Mouse (Mus musculus) intestine, embryonic 15.5 days (tissue): ENCODE data around the gene Galt. TPM values are rescaled to one million over a fixed set of nuclear protein-coding genes. Genes with fewer than 3 reads are reported as not detected.
A peak's percentile ranks its signal among the peaks of the same experiment; 100 is the strongest.

Experiments used
- ATAC-seq: fragments of 200-750 bp; cut with Nextera tagmentation; 2 replicates; pipeline ENCODE4 v1.8.0; 2017; ENCODE audit warnings: moderate TSS enrichment, moderate library complexity
- H3K27ac ChIP-seq: fragments of 300-500 bp; sonication (generic); 2 replicates; pipeline ENCODE4 v1.5.1; 2015; ENCODE audit warnings: mild to moderate bottlenecking, inconsistent platforms
- H3K27me3 ChIP-seq: fragments of 300-500 bp; sonication (generic); replicated peaks from 2 replicates; pipeline ENCODE4 v1.6.1; 2015; ENCODE audit warnings: inconsistent platforms
- H3K36me3 ChIP-seq: fragments of 300-500 bp; sonication (generic); 2 replicates; pipeline ENCODE4 v1.6.1; 2015; ENCODE audit warnings: inconsistent platforms
- H3K4me1 ChIP-seq: fragments of 300-500 bp; sonication (generic); replicated peaks from 2 replicates; pipeline ENCODE4 v1.6.1; 2015; ENCODE audit warnings: inconsistent platforms
- H3K4me2 ChIP-seq: fragments of 300-500 bp; sonication (generic); replicated peaks from 2 replicates; pipeline ENCODE4 v1.6.1; 2015; ENCODE audit warnings: mild to moderate bottlenecking, inconsistent platforms
- H3K4me3 ChIP-seq: fragments of 300-500 bp; sonication (generic); replicated peaks from 2 replicates; pipeline ENCODE4 v1.5.1; 2015; ENCODE audit warnings: inconsistent platforms
- H3K9ac ChIP-seq: fragments of 300-500 bp; sonication (generic); 2 replicates; pipeline ENCODE4 v1.6.1; 2015; ENCODE audit warnings: inconsistent platforms
- H3K9me3 ChIP-seq: fragments of 300-500 bp; sonication (generic); 2 replicates; pipeline ENCODE4 v1.6.1; 2016; ENCODE audit warnings: inconsistent platforms
- WGBS: fragments of 180-500 bp; shearing (Covaris S2); methylation state at CpG from one replicate; pipeline ENCODE4 v1.1.7; 2015; 5-methylcytosine and 5-hydroxymethylcytosine counted together
- polyA plus RNA-seq: library from polyadenylated mRNA; unstranded; fragments of >200 nt; fragmentation: Nextera tagmentation; extraction: Ambion mirVana; gene quantifications from 2 replicates; pipeline ENCODE4 v1.2.1, GENCODE M21; 2015

The Galt gene
- polyA plus RNA-seq, 1 experiment from 2014 or later = 64.8 TPM

DNA sequence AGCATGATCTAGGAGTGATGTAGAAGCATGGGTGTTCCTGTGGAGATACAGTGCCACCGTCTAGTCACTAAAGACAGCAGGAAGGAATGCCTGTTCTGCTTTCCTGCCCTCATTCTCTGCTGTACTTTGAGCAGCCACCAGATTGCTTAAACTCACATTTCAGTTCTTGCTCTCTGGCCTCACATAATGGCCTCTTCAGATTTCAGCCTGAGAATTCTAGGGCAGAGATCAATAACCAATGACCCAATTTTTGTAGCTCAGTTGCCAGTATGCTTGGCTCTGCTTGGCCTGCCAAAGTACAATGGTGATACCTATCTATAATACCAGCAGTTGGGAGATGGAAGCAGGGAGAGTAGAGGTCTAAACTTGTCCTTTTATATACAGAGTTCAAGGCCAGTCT, 10.0 kb upstream of the Galt start:
- ATAC-seq = no peak
- H3K4me1 ChIP-seq = peaks cover 4% of the 10 kb centered on the region
- no peak overlapping the region for H3K4me3 ChIP-seq
- H3K9me3 ChIP-seq = no peaks in the 10 kb centered on the region; the same call in 1 of the 2 replicates
- no peak overlapping the region for H3K9ac ChIP-seq
- no peaks in the 10 kb centered on the region for H3K36me3 ChIP-seq
- H3K27ac ChIP-seq = no peak overlapping the region
- WGBS = 76% methylated on average over 1 of the region's 1 CpGs
- no peaks in the 10 kb centered on the region for H3K27me3 ChIP-seq
- H3K4me2 ChIP-seq = no peak overlapping the region

DNA sequence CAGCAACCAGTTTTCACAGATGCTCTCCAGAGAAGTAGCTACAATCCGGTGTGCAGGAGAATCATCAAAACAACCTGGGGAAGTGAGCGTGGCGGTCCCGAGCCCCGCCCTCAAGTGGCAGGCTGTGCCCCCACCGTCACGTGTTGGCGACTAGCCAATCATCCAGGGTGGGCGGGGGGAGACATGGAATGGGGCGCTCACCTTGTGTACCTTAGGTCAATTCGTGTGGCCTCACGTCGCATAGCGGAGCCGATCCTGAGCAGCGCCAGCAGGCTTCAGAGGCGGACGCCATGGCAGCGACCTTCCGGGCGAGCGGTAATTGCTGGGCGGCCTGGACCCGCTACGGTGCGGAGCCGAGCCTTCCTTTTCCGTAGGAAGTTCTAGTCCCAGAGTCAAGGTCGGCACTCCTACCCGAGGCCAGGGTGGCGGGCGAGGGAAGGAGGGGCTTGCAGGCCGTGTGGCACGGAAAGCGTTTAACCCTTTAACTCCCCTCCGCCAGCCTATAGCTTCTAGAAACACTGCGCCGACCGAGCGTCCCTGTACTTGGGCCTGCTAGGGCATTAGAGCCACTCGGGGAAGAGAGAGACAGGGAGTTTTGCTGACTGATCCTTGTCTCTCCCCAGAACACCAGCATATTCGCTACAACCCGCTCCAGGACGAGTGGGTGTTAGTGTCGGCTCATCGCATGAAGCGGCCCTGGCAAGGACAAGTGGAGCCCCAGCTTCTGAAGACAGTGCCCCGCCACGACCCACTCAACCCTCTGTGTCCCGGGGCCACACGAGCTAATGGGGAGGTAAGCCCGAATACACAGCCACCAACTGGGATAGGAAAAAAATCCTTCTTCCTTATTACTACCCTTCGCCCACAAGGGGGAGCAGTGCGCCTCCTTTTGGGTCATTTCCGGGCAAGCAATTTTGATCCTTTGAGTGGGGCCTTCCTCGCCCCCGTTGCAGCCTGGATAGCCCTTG, 594 bp downstream of the Galt start, which contains the start of gene Sigmar1:
Sigmar1 (minus strand) TSS at position 820 of the 968 bp plus-strand sequence.
- Histone ChIP-seq H3K27me3 (no peaks in the 10 kb centered on the region), H3K36me3 (0 out of 2 replicates have a peak, but pooled peaks cover 5% of the 10 kb centered on the region), H3K4me2 (peak within 1 kb of the TSS; percentile 88), H3K9ac (peak within 1 kb of the TSS; percentile 75), H3K4me1 (peaks cover 22% of the 10 kb centered on the region), H3K27ac (peak within 1 kb of the TSS; percentile 84), H3K4me3 (peak within 1 kb of the TSS; percentile 60), H3K9me3 (no peaks in the 10 kb centered on the region)
- ATAC-seq = peak; percentile 79
- under 1% methylated on average over 57 of the region's 57 CpGs for WGBS

DNA sequence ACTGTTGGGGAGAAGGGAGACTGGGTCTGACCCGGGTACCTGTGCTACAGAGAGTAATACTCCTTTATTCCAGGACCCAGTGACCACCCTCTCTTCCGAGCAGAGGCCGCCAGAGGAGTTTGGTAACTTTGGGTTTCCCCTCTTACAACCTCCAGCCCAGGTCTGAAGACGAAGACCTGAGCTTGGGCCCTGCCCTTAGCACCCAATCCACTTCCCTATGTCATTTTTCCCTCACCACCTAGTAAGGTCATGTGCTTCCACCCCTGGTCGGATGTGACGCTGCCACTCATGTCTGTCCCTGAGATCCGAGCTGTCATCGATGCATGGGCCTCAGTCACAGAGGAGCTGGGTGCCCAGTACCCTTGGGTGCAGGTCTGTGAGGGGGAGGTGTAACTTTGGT, 1.4 kb downstream of the Galt start:
- Histone ChIP-seq H3K36me3 (0 out of 2 replicates have a peak, but pooled peaks cover 5% of the 10 kb centered on the region), H3K27ac (no peak overlapping the region), H3K4me1 (peaks cover 29% of the 10 kb centered on the region), H3K9me3 (no peaks in the 10 kb centered on the region), H3K9ac (peak overlapping the region; percentile 75), H3K4me2 (peak overlapping the region; percentile 88), H3K4me3 (peak overlapping the region; percentile 60), H3K27me3 (no peaks in the 10 kb centered on the region)
- 73% methylated on average over 8 of the region's 8 CpGs for WGBS
- no peak for ATAC-seq

DNA sequence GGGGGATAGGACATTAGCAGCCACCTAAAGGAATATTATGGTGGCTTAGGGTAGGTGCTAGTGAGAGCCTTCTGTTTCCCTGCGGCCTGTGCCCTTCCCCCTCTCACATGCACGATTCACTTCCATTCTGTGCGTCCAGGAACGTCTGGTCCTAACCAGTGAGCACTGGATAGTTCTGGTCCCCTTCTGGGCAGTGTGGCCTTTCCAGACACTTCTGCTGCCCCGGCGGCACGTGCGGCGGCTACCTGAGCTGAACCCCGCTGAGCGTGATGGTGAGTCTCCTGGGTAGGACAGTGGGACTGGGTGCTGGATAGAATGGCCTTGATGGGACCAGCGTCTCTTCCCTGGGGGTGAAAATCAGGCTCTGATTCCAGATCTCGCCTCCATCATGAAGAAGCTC, 2.3 kb downstream of the Galt start:
- no peak overlapping the region for H3K4me3 ChIP-seq
- H3K4me2 ChIP-seq = no peak overlapping the region
- no peaks in the 10 kb centered on the region for H3K27me3 ChIP-seq
- 94% methylated on average over 13 of the region's 13 CpGs for WGBS
- 0 out of 2 replicates have a peak, but pooled peaks cover 5% of the 10 kb centered on the region for H3K36me3 ChIP-seq
- H3K9ac ChIP-seq = no peak overlapping the region
- peaks cover 37% of the 10 kb centered on the region for H3K4me1 ChIP-seq
- ATAC-seq = no peak
- no peaks in the 10 kb centered on the region for H3K9me3 ChIP-seq
- H3K27ac ChIP-seq = no peak overlapping the region

DNA sequence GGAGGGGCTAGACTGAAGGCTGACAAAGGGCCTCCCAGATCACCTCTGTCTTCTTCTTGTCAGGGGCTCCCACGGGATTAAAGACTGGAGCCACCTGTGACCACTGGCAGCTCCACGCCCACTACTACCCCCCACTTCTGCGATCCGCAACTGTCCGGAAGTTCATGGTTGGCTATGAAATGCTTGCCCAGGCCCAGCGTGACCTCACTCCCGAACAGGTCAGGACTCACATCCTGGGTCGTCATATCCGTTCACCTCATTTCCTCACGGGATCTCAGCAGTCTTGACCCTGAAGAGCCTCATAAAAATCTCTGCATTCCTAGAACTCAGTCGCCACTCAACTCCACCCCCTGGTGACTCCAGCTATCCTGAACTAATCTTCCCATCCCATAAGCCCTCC, 3.0 kb downstream of the Galt start:
- no peak overlapping the region for H3K4me2 ChIP-seq
- H3K27ac ChIP-seq = 0 out of 2 replicates have a peak overlapping the region, but pooled peaks have one; percentile 92
- 74% methylated on average over 11 of the region's 11 CpGs for WGBS
- H3K4me1 ChIP-seq = peaks cover 43% of the 10 kb centered on the region
- H3K27me3 ChIP-seq = no peaks in the 10 kb centered on the region
- H3K9me3 ChIP-seq = no peaks in the 10 kb centered on the region
- ATAC-seq = no peak
- H3K9ac ChIP-seq = no peak overlapping the region
- H3K36me3 ChIP-seq = 0 out of 2 replicates have a peak, but pooled peaks cover 5% of the 10 kb centered on the region
- H3K4me3 ChIP-seq = no peak overlapping the region

DNA sequence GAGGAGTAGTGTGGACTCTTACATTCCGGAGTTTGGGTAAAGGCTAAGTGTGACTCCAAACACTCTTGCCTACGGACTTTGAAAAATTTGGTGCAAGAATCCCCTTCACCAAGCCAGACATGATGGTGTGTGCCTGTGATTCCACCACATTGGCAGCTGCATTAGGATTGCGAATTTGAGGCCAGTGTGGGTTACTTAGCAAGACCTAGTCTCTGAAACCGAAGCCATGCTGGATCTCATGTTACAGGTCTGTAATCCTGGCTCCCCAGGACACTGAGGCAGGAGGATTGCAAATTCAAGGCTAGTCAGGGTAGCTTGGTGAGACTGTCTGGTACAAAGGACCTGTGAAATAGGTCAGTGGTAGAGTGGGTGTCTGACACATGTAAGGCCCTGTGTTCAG, 3.7 kb downstream of the Galt start:
- peak overlapping the region; percentile 92; the same call in 1 of the 2 replicates for H3K27ac ChIP-seq
- H3K9ac ChIP-seq = no peak overlapping the region

DNA sequence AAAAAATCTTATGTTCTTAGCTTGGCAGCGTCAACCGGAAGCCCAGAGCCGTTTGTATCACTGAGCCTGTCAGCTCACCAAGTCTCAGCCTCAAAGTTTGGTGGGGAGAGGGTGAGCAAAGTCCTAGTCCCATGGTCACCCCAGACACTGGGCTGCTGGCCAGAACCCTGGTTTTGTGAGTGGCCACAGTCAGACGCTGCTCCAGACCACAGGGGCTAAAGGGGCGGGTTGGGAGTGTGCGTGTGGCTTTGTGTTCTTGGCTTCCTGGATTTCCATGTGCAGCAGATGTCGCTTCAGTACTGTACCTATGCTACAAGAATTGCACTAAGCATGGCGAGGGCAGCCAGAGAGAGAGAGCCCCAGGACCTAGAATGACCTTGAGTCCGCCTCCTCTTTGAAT, 4.2 kb downstream of the Galt start:
- no peak overlapping the region for H3K9ac ChIP-seq
- H3K27ac ChIP-seq = peak overlapping the region; percentile 92
- no peaks in the 10 kb centered on the region for H3K9me3 ChIP-seq
- WGBS = 83% methylated on average over 9 of the region's 9 CpGs
- H3K4me1 ChIP-seq = peaks cover 43% of the 10 kb centered on the region
- no peak overlapping the region for H3K4me2 ChIP-seq
- H3K4me3 ChIP-seq = no peak overlapping the region
- ATAC-seq = no peak
- H3K36me3 ChIP-seq = 0 out of 2 replicates have a peak, but pooled peaks cover 5% of the 10 kb centered on the region
- H3K27me3 ChIP-seq = no peaks in the 10 kb centered on the region

More for the DNA sequence above, 3.7 kb downstream of the Galt start:
- Histone ChIP-seq H3K9me3 (no peaks in the 10 kb centered on the region), H3K4me2 (no peak overlapping the region), H3K4me1 (peaks cover 43% of the 10 kb centered on the region), H3K36me3 (0 out of 2 replicates have a peak, but pooled peaks cover 5% of the 10 kb centered on the region), H3K27me3 (no peaks in the 10 kb centered on the region), H3K4me3 (no peak overlapping the region)
- WGBS = 94% methylated on average over 4 of the region's 4 CpGs
- no peak for ATAC-seq

DNA sequence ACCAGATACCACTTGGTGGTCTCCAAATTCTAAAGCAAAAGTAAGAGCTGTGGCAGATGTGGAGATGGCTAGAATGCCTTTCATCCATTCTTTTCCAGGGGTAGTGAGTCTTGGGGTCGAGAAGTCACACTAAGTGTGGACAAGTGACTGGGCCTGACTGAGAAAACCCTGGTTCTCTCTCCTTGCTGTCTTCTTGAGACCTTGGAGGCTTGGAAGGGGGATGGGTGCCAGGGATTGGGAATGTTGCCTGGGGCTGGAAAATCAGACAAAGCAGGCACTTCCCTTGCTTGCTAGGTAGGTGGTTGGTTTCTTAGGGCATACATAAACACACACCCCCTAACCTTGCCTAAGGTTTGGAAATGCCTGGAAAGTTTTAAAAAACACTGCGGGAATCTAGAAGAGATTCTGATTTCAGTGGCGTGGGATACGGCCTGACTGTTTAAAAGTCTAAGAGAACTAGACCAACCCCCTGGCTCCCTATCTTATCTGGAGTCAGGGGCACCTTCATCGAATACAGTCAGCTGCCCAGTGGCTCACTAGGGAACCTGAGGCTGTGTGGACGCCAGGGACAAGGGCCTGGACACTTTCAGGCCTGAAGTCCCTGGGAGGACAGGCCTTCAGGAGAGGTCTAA, 4.7 kb downstream of the Galt start:
- H3K27ac ChIP-seq = peak overlapping the region; percentile 92
- H3K4me2 ChIP-seq = peak overlapping the region; percentile 74
- H3K27me3 ChIP-seq = no peaks in the 10 kb centered on the region
- H3K9ac ChIP-seq = peak overlapping the region; percentile 48
- WGBS = 28% methylated on average over 6 of the region's 6 CpGs
- H3K36me3 ChIP-seq = 0 out of 2 replicates have a peak, but pooled peaks cover 5% of the 10 kb centered on the region
- peak overlapping the region; percentile 47 for H3K4me3 ChIP-seq
- peak; percentile 33 for ATAC-seq
- peaks cover 40% of the 10 kb centered on the region for H3K4me1 ChIP-seq
- H3K9me3 ChIP-seq = no peaks in the 10 kb centered on the region

DNA sequence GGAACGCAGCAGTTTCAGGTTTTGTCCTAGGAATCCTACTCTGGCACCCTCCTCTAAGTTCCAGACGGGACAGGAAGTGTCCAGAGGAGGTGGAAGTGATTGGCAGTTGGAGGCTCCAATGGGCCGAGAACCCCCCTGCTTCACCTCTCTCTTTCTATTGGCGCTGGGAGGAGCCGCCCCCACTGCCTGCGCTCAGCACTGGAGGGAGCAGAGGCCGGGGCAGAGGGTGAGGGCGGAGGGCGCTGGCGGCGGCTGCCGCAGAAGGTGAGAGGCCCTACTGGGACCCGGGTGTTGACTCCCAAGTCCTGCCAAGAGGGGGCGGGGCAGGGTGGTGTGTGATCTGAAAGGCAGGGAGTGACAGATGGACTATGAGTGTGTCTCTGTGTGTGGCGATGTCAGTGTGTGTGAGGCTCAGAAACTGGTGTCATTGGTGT, 5.3 kb downstream of the Galt start:
- 0 out of 2 replicates have a peak, but pooled peaks cover 5% of the 10 kb centered on the region for H3K36me3 ChIP-seq
- H3K4me1 ChIP-seq = peaks cover 39% of the 10 kb centered on the region
- peak overlapping the region; percentile 47 for H3K4me3 ChIP-seq
- H3K9me3 ChIP-seq = no peaks in the 10 kb centered on the region
- H3K27ac ChIP-seq = peak overlapping the region; percentile 92
- peak overlapping the region; percentile 74 for H3K4me2 ChIP-seq
- no peaks in the 10 kb centered on the region for H3K27me3 ChIP-seq
- peak overlapping the region; percentile 48 for H3K9ac ChIP-seq
- 2% methylated on average over 15 of the region's 15 CpGs for WGBS
- peak; percentile 93 for ATAC-seq

DNA sequence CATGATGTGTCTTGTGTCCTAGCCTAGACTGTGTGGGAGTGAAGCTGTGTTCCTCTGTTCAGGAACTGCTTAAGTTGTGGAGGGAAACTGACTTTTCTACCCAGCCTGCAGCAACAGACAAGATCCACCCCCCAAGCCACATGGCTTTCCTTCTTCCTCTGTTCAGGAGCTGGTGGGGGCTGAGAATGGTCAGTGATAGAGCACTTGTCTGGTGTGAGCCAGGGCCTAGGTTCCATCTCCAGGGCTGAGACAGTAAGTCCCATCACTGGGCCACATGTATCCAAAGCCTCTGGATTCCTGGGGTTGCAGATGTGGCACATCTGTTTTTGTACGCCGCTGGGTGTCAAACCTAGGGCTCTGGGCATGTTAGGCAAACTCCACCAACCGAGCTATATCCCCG, 5.9 kb downstream of the Galt start:
- 69% methylated on average over 4 of the region's 4 CpGs for WGBS
- H3K27me3 ChIP-seq = no peaks in the 10 kb centered on the region
- peak overlapping the region; percentile 48 for H3K9ac ChIP-seq
- H3K4me1 ChIP-seq = peaks cover 39% of the 10 kb centered on the region
- H3K27ac ChIP-seq = peak overlapping the region; percentile 92
- peak; percentile 5; the same call in 1 of the 2 replicates for ATAC-seq
- H3K4me2 ChIP-seq = peak overlapping the region; percentile 74
- peak overlapping the region; percentile 47 for H3K4me3 ChIP-seq
- no peaks in the 10 kb centered on the region for H3K9me3 ChIP-seq
- H3K36me3 ChIP-seq = 0 out of 2 replicates have a peak, but pooled peaks cover 5% of the 10 kb centered on the region

DNA sequence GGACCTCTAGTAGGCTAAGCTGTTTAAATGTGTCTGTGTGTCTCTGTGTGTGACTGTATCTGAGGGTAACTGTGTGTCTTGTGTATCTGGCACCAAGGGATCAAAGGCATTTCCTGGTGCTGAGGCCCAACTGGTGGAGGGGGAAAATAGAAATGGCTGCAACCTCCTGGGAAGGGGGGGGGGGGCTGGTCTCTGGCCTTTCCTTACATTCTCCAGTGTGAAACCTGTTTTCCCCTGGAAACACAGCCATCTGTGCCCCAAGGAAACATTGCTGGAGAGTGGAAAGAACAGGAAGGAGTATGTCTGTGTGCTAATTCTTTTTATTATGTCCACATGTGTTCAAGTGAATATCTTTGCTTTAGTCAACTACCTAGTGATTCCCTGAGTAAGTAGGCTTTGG, 6.7 kb downstream of the Galt start:
- H3K27ac ChIP-seq = peak overlapping the region; percentile 92
- 0 out of 2 replicates have a peak, but pooled peaks cover 5% of the 10 kb centered on the region for H3K36me3 ChIP-seq
- no peaks in the 10 kb centered on the region for H3K9me3 ChIP-seq
- peak overlapping the region; percentile 74 for H3K4me2 ChIP-seq
- H3K9ac ChIP-seq = peak overlapping the region; percentile 48; the same call in 1 of the 2 replicates
- H3K27me3 ChIP-seq = no peaks in the 10 kb centered on the region
- ATAC-seq = no peak
- H3K4me3 ChIP-seq = peak overlapping the region; percentile 47
- H3K4me1 ChIP-seq = peaks cover 33% of the 10 kb centered on the region
